Mouse (Mus musculus) ES-Bruce4 (cell line): ENCODE results near the gene Hoxb6. TPM values are rescaled to one million over a fixed set of nuclear protein-coding genes. Genes with fewer than 3 reads are reported as not detected.

Experiments
- H3K27ac ChIP-seq: 2 replicates; pipeline ENCODE4 v1.5.1; 2012; ENCODE audit warnings: low read length, inconsistent platforms; ENCODE audit not compliant: insufficient read depth
- H3K27me3 ChIP-seq: 2 replicates; pipeline ENCODE4 v1.6.1; 2012; ENCODE audit warnings: mild to moderate bottlenecking, low read length, inconsistent platforms; ENCODE audit not compliant: control insufficient read depth, poor library complexity, insufficient read depth, severe bottlenecking
- H3K36me3 ChIP-seq: 2 replicates; pipeline ENCODE4 v1.6.1; 2012; ENCODE audit warnings: inconsistent platforms, mild to moderate bottlenecking, low read length, moderate library complexity; ENCODE audit not compliant: control insufficient read depth, poor library complexity, insufficient read depth, severe bottlenecking
- H3K4me1 ChIP-seq: one replicate; pipeline ENCODE4 v1.8.1; 2011; ENCODE audit warnings: low read length; ENCODE audit not compliant: control insufficient read depth, insufficient read depth
- H3K4me3 ChIP-seq: 2 replicates; pipeline ENCODE4 v1.5.1; 2011; ENCODE audit warnings: low read depth, mild to moderate bottlenecking, low read length
- H3K9ac ChIP-seq: 2 replicates; pipeline ENCODE4 v1.6.1; 2012; ENCODE audit warnings: low read depth, mild to moderate bottlenecking, inconsistent platforms; ENCODE audit not compliant: poor library complexity, severe bottlenecking
- H3K9me3 ChIP-seq: replicated peaks from 2 replicates; pipeline ENCODE4 v1.6.1; 2012; ENCODE audit warnings: mild to moderate bottlenecking, low read length, inconsistent platforms; ENCODE audit not compliant: control insufficient read depth, poor library complexity, insufficient read depth, severe bottlenecking
- CTCF ChIP-seq: IDR thresholded peaks from one replicate; pipeline ENCODE4 v1.8.1; 2011; ENCODE audit warnings: low read depth, low read length
- EP300 ChIP-seq: IDR thresholded peaks from 2 replicates; pipeline ENCODE4 v1.6.1; 2011; ENCODE audit warnings: low read depth, low read length; ENCODE audit not compliant: insufficient read depth
- POLR2A ChIP-seq: IDR thresholded peaks from one replicate; pipeline ENCODE4 v1.8.1; 2011; ENCODE audit warnings: low read length; ENCODE audit not compliant: insufficient read depth
- polyA plus RNA-seq: library from polyadenylated mRNA; stranded (reverse); fragments of >200 nt; gene quantifications from 2 replicates; pipeline ENCODE4 v1.2.4, GENCODE M21; 2011; ENCODE audit warnings: low read depth; ENCODE audit not compliant: missing spikeins, insufficient read depth, insufficient read length

The Hoxb6 gene
- polyA plus RNA-seq, 1 experiment, result not detected

- Histone ChIP-seq H3K9ac (no peak overlapping the region), H3K27ac (no peak overlapping the region), H3K4me3 (no peak overlapping the region)
These were observed 20.9 kb downstream of the Hoxb6 start for GRCm38 (mm10) chr11:96313134-96313533.

DNA sequence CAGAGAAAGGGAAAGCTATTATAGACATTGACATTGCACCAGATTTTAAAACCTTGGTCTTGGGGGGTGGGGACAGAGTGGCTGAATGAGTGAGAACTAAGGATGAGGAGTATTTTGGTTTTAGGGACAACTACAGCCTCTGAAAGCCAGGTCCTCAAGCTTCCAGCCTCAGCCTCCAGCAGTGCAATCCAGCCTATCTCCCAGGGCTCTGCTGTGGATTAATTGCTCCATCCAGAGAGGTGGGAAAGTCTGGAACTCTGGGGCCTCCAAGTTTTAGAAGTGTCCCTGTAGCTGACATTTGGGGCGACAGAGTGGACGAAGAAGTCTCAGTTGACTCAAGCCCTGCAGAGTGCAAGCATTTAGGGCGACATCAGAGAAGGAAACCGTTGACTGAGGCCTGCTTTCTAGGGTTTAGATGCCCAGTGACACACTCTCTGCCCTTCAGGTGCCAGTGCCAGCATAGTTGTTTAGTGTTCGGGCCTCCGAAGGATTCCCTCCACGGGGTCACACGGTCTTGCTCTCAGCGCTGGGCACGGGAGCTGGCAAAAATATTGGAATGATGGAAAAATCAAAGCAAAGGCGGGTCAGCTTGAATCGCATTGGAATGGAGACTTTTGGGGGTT, 21.6 kb downstream of the Hoxb6 start:
- Histone ChIP-seq H3K4me3 (no peak overlapping the region), H3K9ac (no peak overlapping the region), H3K27ac (no peak overlapping the region), H3K36me3 (no peaks in the 10 kb centered on the region), H3K9me3 (no peaks in the 10 kb centered on the region), H3K27me3 (peaks cover 62% of the 10 kb centered on the region), H3K4me1 (no peaks in the 10 kb centered on the region)
- TF ChIP-seq CTCF (no peak), EP300 (no peak), POLR2A (no peak)

More at GRCm38 (mm10) chr11:96313134-96313533, 20.9 kb downstream of the Hoxb6 start:
- H3K4me1 ChIP-seq, result no peaks in the 10 kb centered on the region
- peaks cover 65% of the 10 kb centered on the region for H3K27me3 ChIP-seq
- no peak for TF ChIP-seq POLR2A
- TF ChIP-seq CTCF, result no peak
- no peak for TF ChIP-seq EP300
- no peaks in the 10 kb centered on the region for H3K9me3 ChIP-seq
- H3K36me3 ChIP-seq, result no peaks in the 10 kb centered on the region

DNA sequence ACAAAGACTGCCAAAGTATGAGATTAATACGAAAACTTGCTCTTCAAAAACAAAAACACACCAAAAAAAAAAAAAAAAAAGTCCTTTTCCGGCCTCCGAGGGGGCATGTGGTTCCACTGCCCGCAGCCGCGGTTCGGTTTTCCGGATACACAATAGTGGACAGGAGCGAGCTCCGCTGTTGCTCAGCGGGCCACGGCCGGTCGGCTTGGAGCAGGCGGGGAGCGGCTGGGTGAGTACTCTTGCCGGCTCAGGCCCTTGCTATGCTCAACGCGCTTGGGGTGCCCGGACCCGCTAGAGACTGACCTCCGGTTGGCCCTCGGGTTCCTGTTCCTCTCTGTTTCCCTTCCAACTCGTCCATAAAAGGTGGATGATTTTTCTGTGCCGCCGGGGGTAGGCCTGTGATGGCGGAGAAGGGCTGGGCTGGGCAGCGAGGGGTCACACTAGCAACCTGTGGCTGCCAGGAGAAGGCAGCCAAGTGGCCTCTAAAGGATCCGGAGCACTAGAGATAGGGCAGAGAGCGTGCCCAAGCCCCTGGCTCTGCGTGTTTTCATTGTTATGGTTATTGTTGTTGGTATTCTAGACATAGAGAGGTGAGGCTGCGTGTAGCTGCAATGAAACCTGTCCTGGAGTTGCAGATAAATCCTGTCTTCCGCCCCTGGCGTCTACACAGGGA, 22.5 kb downstream of the Hoxb6 start:
- no peak overlapping the region for H3K4me3 ChIP-seq
- no peaks in the 10 kb centered on the region for H3K9me3 ChIP-seq
- no peak overlapping the region for H3K9ac ChIP-seq
- H3K27ac ChIP-seq, result no peak overlapping the region
- no peaks in the 10 kb centered on the region for H3K36me3 ChIP-seq
- no peaks in the 10 kb centered on the region for H3K4me1 ChIP-seq
- peaks cover 66% of the 10 kb centered on the region for H3K27me3 ChIP-seq
- TF ChIP-seq POLR2A, result no peak
- TF ChIP-seq CTCF, result no peak
- TF ChIP-seq EP300, result no peak

DNA sequence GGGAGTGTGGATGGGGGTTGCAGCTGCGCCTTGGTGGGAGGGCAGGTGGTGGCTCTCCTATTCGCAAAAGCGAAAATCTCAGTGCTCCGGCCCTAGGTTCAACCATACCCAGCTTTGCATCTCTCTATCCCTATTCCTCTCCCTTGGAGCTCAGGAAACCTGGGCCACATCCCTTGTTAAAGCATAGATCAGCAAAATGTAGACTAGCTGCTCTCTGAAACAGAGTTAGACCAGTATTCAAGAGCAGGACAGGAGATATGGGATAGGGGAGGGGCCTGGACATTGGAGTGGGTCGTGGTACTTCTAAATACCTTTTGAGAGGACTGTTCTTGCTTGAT, 23.0 kb downstream of the Hoxb6 start:
- no peak overlapping the region for H3K4me3 ChIP-seq
- no peaks in the 10 kb centered on the region for H3K36me3 ChIP-seq
- no peak overlapping the region for H3K9ac ChIP-seq
- TF ChIP-seq POLR2A, result no peak
- TF ChIP-seq EP300, result no peak
- no peak for TF ChIP-seq CTCF
- H3K27me3 ChIP-seq, result peaks cover 68% of the 10 kb centered on the region
- no peaks in the 10 kb centered on the region for H3K9me3 ChIP-seq
- H3K4me1 ChIP-seq, result no peaks in the 10 kb centered on the region
- H3K27ac ChIP-seq, result no peak overlapping the region

- Histone ChIP-seq H3K9ac (no peak overlapping the region), H3K36me3 (no peaks in the 10 kb centered on the region), H3K9me3 (no peaks in the 10 kb centered on the region), H3K4me1 (no peaks in the 10 kb centered on the region), H3K27ac (no peak overlapping the region), H3K27me3 (peaks cover 69% of the 10 kb centered on the region), H3K4me3 (no peak overlapping the region)
- TF ChIP-seq POLR2A, result no peak
- no peak for TF ChIP-seq EP300
- TF ChIP-seq CTCF, result no peak
These were observed 24.7 kb downstream of the Hoxb6 start for GRCm38 (mm10) chr11:96316696-96317607.
